Mouse (Mus musculus): Measurements from ENCODE around the gene Prss50. TPM values are rescaled to one million over a fixed set of nuclear protein-coding genes. Genes with fewer than 3 reads are reported as not detected.
"Not testable (repeated sequence)": the region's sequence is repeated elsewhere in the genome, so short reads cannot be mapped to it uniquely, and the experiment has no call there.

Prss50 gene
- polyA plus RNA-seq (2014; fragmentation: Nextera tagmentation; extraction: Ambion mirVana): 0.26 and 0.69 TPM in 2 replicates

DNA sequence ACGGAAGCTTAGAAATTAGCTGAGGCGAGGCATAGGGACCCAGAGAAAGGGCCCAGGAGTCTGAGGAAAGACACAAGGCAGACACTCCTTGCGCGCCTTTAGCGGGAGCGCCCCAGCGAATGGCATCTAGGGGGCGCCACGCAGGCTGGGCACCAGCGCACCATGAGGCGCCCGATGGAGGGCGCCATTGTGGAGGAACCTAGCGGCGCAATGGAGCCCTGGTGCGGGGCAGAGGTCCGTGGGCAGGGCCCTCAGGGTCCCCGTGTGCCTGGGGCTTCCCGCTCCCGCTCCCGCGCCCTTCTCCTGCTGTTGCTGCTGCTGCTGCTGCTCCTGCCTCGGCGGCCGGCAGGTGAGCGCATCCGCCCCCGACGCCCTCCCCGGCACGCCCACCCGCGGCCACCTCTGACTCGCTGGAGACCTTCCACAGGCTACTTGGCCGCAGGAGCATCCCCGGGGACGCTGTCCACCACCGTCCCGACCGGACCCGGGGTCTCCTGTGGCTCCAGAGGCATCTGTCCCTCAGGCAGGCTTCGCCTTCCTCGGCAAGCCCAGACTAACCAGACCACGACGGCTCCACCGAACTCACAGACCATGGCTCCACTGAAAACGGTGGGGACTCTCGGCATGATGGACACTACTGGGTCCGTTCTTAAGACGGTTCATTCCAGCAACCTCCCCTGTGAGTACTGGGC, at the start of gene Prss50:
Prss50 (plus strand) TSS at position 187 of the 692 bp plus-strand sequence.
- ATAC-seq (replicated peaks; ENCODE audit: insufficient number of reproducible peaks, low FRiP score, low TSS enrichment, low read depth) (no peak), DNase-seq (ENCODE audit: low spot score) (peak; percentile 67)
- Histone ChIP-seq H3K4me1 (ENCODE audit: control insufficient read depth, insufficient read depth, low read length) (no peaks in the 10 kb centered on the region), H3K27me3 (ENCODE audit: control insufficient read depth, insufficient read depth, low read length) (peaks cover 4% of the 10 kb centered on the region; the same call in 1 of the 2 replicates), H3K36me3 (replicated peaks; ENCODE audit: control insufficient read depth, insufficient read depth, low read depth, low read length) (no peaks in the 10 kb centered on the region), H3K4me3 (ENCODE audit: low read depth, low read length) (peak within 1 kb of the TSS; percentile 26), H3K4me2 (ENCODE audit: low read depth, low read length) (peak within 1 kb of the TSS; percentile 67), H3K27ac (replicated peaks; ENCODE audit: low read depth, low read length) (no peak within 1 kb of the TSS), H3K9ac (replicated peaks; ENCODE audit: low read length) (0 out of 2 replicates have a peak within 1 kb of the TSS, but pooled peaks have one; percentile 15), H3K9me3 (replicated peaks; ENCODE audit: control insufficient read depth, low read length) (no peaks in the 10 kb centered on the region)
- 6% methylated on average over 44 of the region's 50 CpGs for WGBS

DNA sequence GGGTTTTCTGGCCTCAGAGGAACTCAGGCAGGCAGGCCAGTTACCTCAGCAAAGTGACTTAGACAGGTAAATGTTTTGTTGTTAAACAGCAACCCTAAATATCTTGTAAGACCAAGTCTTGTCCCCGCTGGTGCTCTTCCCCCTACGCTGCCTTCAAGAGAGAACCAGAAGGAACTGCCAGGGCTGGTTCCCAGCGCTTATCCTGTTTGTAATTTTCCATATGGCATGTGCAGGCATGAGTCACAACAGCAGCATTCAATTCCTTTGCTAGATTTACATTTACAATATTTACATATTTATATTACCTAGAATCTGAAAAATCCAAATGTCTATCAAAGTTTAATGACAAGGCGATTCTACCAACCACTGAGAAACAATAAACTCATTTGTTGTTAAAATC, 47.7 kb upstream of the Prss50 start:
- Histone ChIP-seq H3K36me3 (replicated peaks; ENCODE audit: control insufficient read depth, insufficient read depth, low read depth, low read length) (no peaks in the 10 kb centered on the region), H3K4me2 (ENCODE audit: low read depth, low read length) (no peak overlapping the region), H3K4me3 (ENCODE audit: low read depth, low read length) (no peak overlapping the region), H3K9me3 (replicated peaks; ENCODE audit: control insufficient read depth, low read length) (no peaks in the 10 kb centered on the region), H3K4me1 (ENCODE audit: control insufficient read depth, insufficient read depth, low read length) (no peaks in the 10 kb centered on the region), H3K9ac (replicated peaks; ENCODE audit: low read length) (no peak overlapping the region), H3K27ac (replicated peaks; ENCODE audit: low read depth, low read length) (no peak overlapping the region), H3K27me3 (ENCODE audit: control insufficient read depth, insufficient read depth, low read length) (no peaks in the 10 kb centered on the region)
- WGBS: 88% methylated on average over 4 of the region's 4 CpGs
- DNase-seq (ENCODE audit: low spot score) (no peak), ATAC-seq (replicated peaks; ENCODE audit: insufficient number of reproducible peaks, low FRiP score, low TSS enrichment, low read depth) (no peak)

- no peak within 1 kb of the TSS for H3K4me2 ChIP-seq (ENCODE audit: low read depth, low read length)
- no peak for ATAC-seq (replicated peaks; ENCODE audit: insufficient number of reproducible peaks, low FRiP score, low TSS enrichment, low read depth)
- H3K9ac ChIP-seq (replicated peaks; ENCODE audit: low read length): no peak within 1 kb of the TSS
- H3K4me1 ChIP-seq (ENCODE audit: control insufficient read depth, insufficient read depth, low read length): no peaks in the 10 kb centered on the region
- WGBS: 65% methylated on average over 18 of the region's 18 CpGs
- H3K4me3 ChIP-seq (ENCODE audit: low read depth, low read length): no peak within 1 kb of the TSS
- DNase-seq (ENCODE audit: low spot score): peak; percentile 13
- H3K9me3 ChIP-seq (replicated peaks; ENCODE audit: control insufficient read depth, low read length): no peaks in the 10 kb centered on the region
- H3K27ac ChIP-seq (replicated peaks; ENCODE audit: low read depth, low read length): no peak within 1 kb of the TSS
- H3K27me3 ChIP-seq (ENCODE audit: control insufficient read depth, insufficient read depth, low read length): no peaks in the 10 kb centered on the region
- no peaks in the 10 kb centered on the region for H3K36me3 ChIP-seq (replicated peaks; ENCODE audit: control insufficient read depth, insufficient read depth, low read depth, low read length)
These were observed 44.0 kb upstream of the Prss50 start, which contains the start of gene Prss44 for GRCm38 (mm10) chr9:110813789-110814188. Gene Prss44, plus strand, starts transcription at chr9:110813994.

DNA sequence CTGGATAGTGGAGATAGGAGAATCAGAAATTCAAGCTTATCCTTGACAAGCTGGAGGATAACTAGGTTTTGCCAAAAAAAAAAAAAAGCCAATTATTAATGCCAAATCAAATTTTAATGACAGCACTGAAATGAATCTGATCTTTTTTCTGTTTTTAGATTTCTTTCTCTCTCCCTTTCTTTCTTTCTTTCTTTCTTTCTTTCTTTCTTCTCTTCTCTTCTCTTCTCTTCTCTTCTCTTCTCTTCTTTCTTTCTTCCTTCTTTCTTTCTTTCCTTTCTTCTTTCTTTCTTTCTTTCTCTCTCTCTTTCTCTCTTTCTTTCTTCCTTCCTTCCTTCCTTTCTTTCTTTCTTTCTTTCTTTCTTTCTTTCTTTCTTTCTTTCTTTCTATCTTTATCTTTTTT, 37.2 kb upstream of the Prss50 start:
- H3K4me2 ChIP-seq (ENCODE audit: low read depth, low read length); H3K9me3 ChIP-seq (replicated peaks; ENCODE audit: control insufficient read depth, low read length); ATAC-seq (replicated peaks; ENCODE audit: insufficient number of reproducible peaks, low FRiP score, low TSS enrichment, low read depth); H3K4me1 ChIP-seq (ENCODE audit: control insufficient read depth, insufficient read depth, low read length); H3K9ac ChIP-seq (replicated peaks; ENCODE audit: low read length); H3K27me3 ChIP-seq (ENCODE audit: control insufficient read depth, insufficient read depth, low read length); DNase-seq (ENCODE audit: low spot score); H3K36me3 ChIP-seq (replicated peaks; ENCODE audit: control insufficient read depth, insufficient read depth, low read depth, low read length); H3K4me3 ChIP-seq (ENCODE audit: low read depth, low read length); H3K27ac ChIP-seq (replicated peaks; ENCODE audit: low read depth, low read length): not testable (repeated sequence)

GRCm38 (mm10) chr9:110821436-110821835, 36.3 kb upstream of the Prss50 start:
- Histone ChIP-seq H3K27ac (replicated peaks; ENCODE audit: low read depth, low read length) (no peak overlapping the region), H3K9me3 (replicated peaks; ENCODE audit: control insufficient read depth, low read length) (no peaks in the 10 kb centered on the region), H3K36me3 (replicated peaks; ENCODE audit: control insufficient read depth, insufficient read depth, low read depth, low read length) (no peaks in the 10 kb centered on the region), H3K4me3 (ENCODE audit: low read depth, low read length) (no peak overlapping the region), H3K9ac (replicated peaks; ENCODE audit: low read length) (no peak overlapping the region), H3K27me3 (ENCODE audit: control insufficient read depth, insufficient read depth, low read length) (no peaks in the 10 kb centered on the region), H3K4me2 (ENCODE audit: low read depth, low read length) (no peak overlapping the region), H3K4me1 (ENCODE audit: control insufficient read depth, insufficient read depth, low read length) (no peaks in the 10 kb centered on the region)
- WGBS: 82% methylated on average over 7 of the region's 7 CpGs
- DNase-seq (ENCODE audit: low spot score): no peak
- no peak for ATAC-seq (replicated peaks; ENCODE audit: insufficient number of reproducible peaks, low FRiP score, low TSS enrichment, low read depth)

DNA sequence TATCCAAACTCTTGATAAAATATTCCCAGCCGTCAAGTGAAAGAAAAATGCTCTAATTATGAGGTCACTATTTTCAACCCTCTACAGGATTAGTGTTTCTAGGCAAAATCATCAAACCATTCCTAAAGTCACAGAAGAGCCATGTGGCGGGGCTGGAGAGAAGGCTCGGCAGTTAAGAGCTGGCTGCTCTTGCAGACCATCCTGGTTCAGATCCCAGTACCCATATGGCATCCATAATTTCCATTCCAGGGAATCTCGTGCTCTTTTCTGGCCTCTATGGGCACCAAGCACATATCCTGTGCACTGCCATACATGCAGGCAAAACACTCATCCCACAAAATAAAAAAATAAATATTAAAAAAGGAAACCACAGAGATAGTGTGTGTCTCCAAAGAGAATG, 32.3 kb upstream of the Prss50 start:
- no peaks in the 10 kb centered on the region for H3K36me3 ChIP-seq (replicated peaks; ENCODE audit: control insufficient read depth, insufficient read depth, low read depth, low read length)
- no peak overlapping the region for H3K4me3 ChIP-seq (ENCODE audit: low read depth, low read length)
- no peak overlapping the region for H3K4me2 ChIP-seq (ENCODE audit: low read depth, low read length)
- no peaks in the 10 kb centered on the region for H3K27me3 ChIP-seq (ENCODE audit: control insufficient read depth, insufficient read depth, low read length)
- no peaks in the 10 kb centered on the region for H3K9me3 ChIP-seq (replicated peaks; ENCODE audit: control insufficient read depth, low read length)
- no peak overlapping the region for H3K27ac ChIP-seq (replicated peaks; ENCODE audit: low read depth, low read length)
- 75% methylated on average over 4 of the region's 4 CpGs for whole genome bisulfite sequencing
- H3K4me1 ChIP-seq (ENCODE audit: control insufficient read depth, insufficient read depth, low read length): no peaks in the 10 kb centered on the region
- H3K9ac ChIP-seq (replicated peaks; ENCODE audit: low read length): no peak overlapping the region
- ATAC-seq (replicated peaks; ENCODE audit: insufficient number of reproducible peaks, low FRiP score, low TSS enrichment, low read depth): no peak
- DNase-seq (ENCODE audit: low spot score): no peak

DNA sequence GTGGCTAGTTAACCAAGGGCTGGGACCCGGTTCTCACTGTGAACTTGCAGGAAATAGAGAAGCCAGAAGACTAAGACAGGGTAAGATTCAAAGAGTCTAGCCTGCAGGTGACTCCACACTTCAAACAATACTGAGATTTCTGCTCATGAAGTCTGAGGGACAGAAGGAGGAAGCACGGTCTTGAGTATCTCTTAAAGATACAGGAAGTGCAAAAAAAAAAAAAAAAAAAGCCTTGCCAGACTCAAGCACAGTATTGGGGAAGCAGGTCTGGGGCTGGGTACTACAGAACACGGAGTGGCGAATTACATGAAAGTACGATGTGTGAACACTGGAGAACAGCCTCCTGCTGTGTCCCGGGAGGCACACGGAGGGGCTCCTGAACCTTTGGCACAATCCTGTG, 31.9 kb upstream of the Prss50 start:
- no peak overlapping the region for H3K4me2 ChIP-seq (ENCODE audit: low read depth, low read length)
- 81% methylated on average over 7 of the region's 7 CpGs for WGBS

DNA sequence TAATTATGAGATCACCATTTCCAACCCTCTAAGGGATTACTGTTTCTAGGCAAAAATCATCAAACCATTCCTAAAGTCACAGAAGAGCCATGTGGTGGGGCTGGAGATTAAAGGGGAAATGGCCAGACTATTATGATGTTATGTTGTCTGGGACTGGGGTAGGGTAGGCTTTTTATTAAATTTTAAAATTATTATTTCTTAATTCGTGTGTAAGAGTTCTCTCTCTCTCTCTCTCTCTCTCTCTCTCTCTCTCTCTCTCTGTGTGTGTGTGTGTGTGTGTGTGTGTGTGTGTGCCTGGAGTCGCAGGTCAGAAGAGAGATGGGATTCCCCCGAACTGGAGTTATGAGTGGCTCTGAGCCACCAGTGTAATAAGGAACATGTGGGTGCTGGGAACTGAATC, 31.4 kb upstream of the Prss50 start, which contains the start of gene Prss43:
Prss43 (plus strand) TSS at position 301 of the 400 bp plus-strand sequence.
- no peak within 1 kb of the TSS for H3K4me2 ChIP-seq (ENCODE audit: low read depth, low read length)
- no peaks in the 10 kb centered on the region for H3K9me3 ChIP-seq (replicated peaks; ENCODE audit: control insufficient read depth, low read length)
- DNase-seq (ENCODE audit: low spot score) (no peak), ATAC-seq (replicated peaks; ENCODE audit: insufficient number of reproducible peaks, low FRiP score, low TSS enrichment, low read depth) (no peak)
- H3K27me3 ChIP-seq (ENCODE audit: control insufficient read depth, insufficient read depth, low read length): no peaks in the 10 kb centered on the region
- 75% methylated on average over 3 of the region's 3 CpGs for WGBS
- no peak within 1 kb of the TSS for H3K9ac ChIP-seq (replicated peaks; ENCODE audit: low read length)
- H3K4me3 ChIP-seq (ENCODE audit: low read depth, low read length): no peak within 1 kb of the TSS
- no peaks in the 10 kb centered on the region for H3K36me3 ChIP-seq (replicated peaks; ENCODE audit: control insufficient read depth, insufficient read depth, low read depth, low read length)
- no peak within 1 kb of the TSS for H3K27ac ChIP-seq (replicated peaks; ENCODE audit: low read depth, low read length)
- no peaks in the 10 kb centered on the region for H3K4me1 ChIP-seq (ENCODE audit: control insufficient read depth, insufficient read depth, low read length)

More for the DNA sequence above, 31.9 kb upstream of the Prss50 start:
- DNase-seq (ENCODE audit: low spot score) (no peak), ATAC-seq (replicated peaks; ENCODE audit: insufficient number of reproducible peaks, low FRiP score, low TSS enrichment, low read depth) (no peak)
- H3K27me3 ChIP-seq (ENCODE audit: control insufficient read depth, insufficient read depth, low read length): no peaks in the 10 kb centered on the region
- no peak overlapping the region for H3K27ac ChIP-seq (replicated peaks; ENCODE audit: low read depth, low read length)
- H3K36me3 ChIP-seq (replicated peaks; ENCODE audit: control insufficient read depth, insufficient read depth, low read depth, low read length): no peaks in the 10 kb centered on the region
- no peaks in the 10 kb centered on the region for H3K9me3 ChIP-seq (replicated peaks; ENCODE audit: control insufficient read depth, low read length)
- H3K9ac ChIP-seq (replicated peaks; ENCODE audit: low read length): no peak overlapping the region
- H3K4me3 ChIP-seq (ENCODE audit: low read depth, low read length): no peak overlapping the region
- no peaks in the 10 kb centered on the region for H3K4me1 ChIP-seq (ENCODE audit: control insufficient read depth, insufficient read depth, low read length)

Data from embryonic facial prominence, embryonic 11.5 days (tissue).